ENCODE assay signal across 8 mouse cellular contexts in the genomic region with DNA sequence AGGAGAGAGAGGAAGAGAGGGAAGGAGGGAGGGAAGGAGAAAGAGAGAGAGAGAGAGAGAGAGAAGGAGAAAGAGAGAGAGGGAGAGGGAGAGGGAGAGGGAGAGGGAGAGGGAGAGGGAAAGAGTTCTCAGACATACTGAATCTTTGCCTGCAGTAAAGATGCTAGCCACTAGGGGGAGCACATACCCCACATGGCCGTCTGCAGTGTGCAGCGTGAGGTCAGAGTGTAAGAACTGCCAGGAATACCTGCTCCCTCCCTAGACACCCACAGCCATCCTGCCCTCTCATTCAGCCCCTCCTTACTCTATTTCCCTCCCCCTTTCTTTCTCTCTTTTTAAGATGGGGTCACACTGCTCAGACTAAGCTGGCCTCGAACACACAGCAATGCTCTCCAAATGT. TPM values are rescaled to one million over a fixed set of nuclear protein-coding genes. Genes with fewer than 3 reads are reported as not detected.
A peak's percentile ranks its signal among the peaks of the same experiment; 100 is the strongest.
DNase-seq lines count a peak whose midpoint lies in the region; ATAC-seq and TF ChIP-seq lines count a peak whose summit lies in the region.

No protein-coding gene starts in this region.

- H3K36me3 ChIP-seq in midbrain, embryonic 11.5 days (ENCODE audit: control insufficient read depth, insufficient read depth, low read length), result no peaks in the 10 kb centered on the region

- no peaks in the 10 kb centered on the region for H3K4me1 ChIP-seq in embryonic fibroblast, embryonic 13.5 days (ENCODE audit: control insufficient read depth, insufficient read depth, low read length)
- no peaks in the 10 kb centered on the region for H3K4me1 ChIP-seq in midbrain, embryonic 11.5 days (ENCODE audit: control insufficient read depth, insufficient read depth, low read length)

- H3K4me3 ChIP-seq in left cerebral cortex, adult 2 months, result no peak overlapping the region
- H3K4me3 ChIP-seq in embryonic fibroblast, embryonic 13.5 days (ENCODE audit: insufficient read depth, low read length), result no peak overlapping the region
- no peak overlapping the region for H3K4me3 ChIP-seq in midbrain, embryonic 11.5 days (ENCODE audit: low read depth, low read length)

- no peak overlapping the region for H3K27ac ChIP-seq in left cerebral cortex, adult 2 months
- no peak overlapping the region for H3K27ac ChIP-seq in embryonic fibroblast, embryonic 13.5 days (ENCODE audit: insufficient read depth, low read length)
- no peak overlapping the region for H3K27ac ChIP-seq in midbrain, embryonic 11.5 days (ENCODE audit: low read depth, low read length)

- H3K27me3 ChIP-seq in midbrain, embryonic 11.5 days (ENCODE audit: control insufficient read depth, insufficient read depth, low read length), result no peaks in the 10 kb centered on the region

- no peak for TF ChIP-seq POLR2A in embryonic fibroblast, embryonic 13.5 days (IDR thresholded peaks at IDR 0.05; ENCODE audit: low read depth, low read length)

- no peak overlapping the region for H3K9ac ChIP-seq in midbrain, embryonic 11.5 days (ENCODE audit: low read length)

- TF ChIP-seq CTCF in left cerebral cortex, adult 2 months (IDR thresholded peaks at IDR 0.05), result peak; percentile 66
- TF ChIP-seq CTCF in embryonic fibroblast, embryonic 13.5 days (IDR thresholded peaks at IDR 0.05; ENCODE audit: borderline replicate concordance, insufficient read depth, low read length), result peak; percentile 93

- WGBS in midbrain, embryonic 11.5 days, result 28% methylated on average over 3 of the region's 3 CpGs

- peak; percentile 47 to 64; a peak in 3 of 4 replicates for ATAC-seq in hematopoietic stem cell, adult 5-6 weeks (replicated peaks in 1 of 2; ENCODE audit: insufficient read depth in 1 of 2, low FRiP score in 2 of 2, low TSS enrichment in 1 of 2, low read depth in 1 of 2, poor library complexity in 2 of 2, severe bottlenecking in 2 of 2)
- ATAC-seq in midbrain, embryonic 11.5 days (ENCODE audit: low FRiP score), result peak; percentile 68; the same call in 1 of the 2 replicates

- DNase-seq in left cerebral cortex, adult 2 months (ENCODE audit: extremely low spot score in 1 of 2, low spot score in 2 of 2), result peak; percentile 46 to 59
- no peak for DNase-seq in left cerebral cortex, adult 11 months (ENCODE audit: low spot score)
- DNase-seq in brain, adult 2 months (ENCODE audit: low read depth, low spot score), result peak; percentile 88
- peak; percentile 51 to 72 for DNase-seq in left cerebral cortex, postnatal 10 days (ENCODE audit: extremely low spot score in 1 of 2, low spot score in 2 of 2)
- peak; percentile 96 for DNase-seq in midbrain, embryonic 11.5 days (ENCODE audit: low spot score, missing footprints)
- peak; percentile 56 to 76 for DNase-seq in spleen, postnatal 10 days (ENCODE audit: low spot score in 2 of 2)

- no peaks in the 10 kb centered on the region for H3K9me3 ChIP-seq in midbrain, embryonic 11.5 days (ENCODE audit: control insufficient read depth, low read length)

- intact Hi-C loops in left cerebral cortex, adult 2 months (cut with DNase I), result loop anchor here (5.0 kb wide), 1 partner anchor 191 kb away; no protein-coding TSS in a partner anchor
- intact Hi-C loops in left cerebral cortex, postnatal 10 days (cut with DNase I), result no loop called here

- no peak overlapping the region for H3K4me2 ChIP-seq in midbrain, embryonic 11.5 days

RNA-seq across cellular contexts. Expression of gene Mrfap1, which starts 14.8 kb away (rescaled TPM):
- 100 to 1,000 TPM; 409 to 435 TPM for total RNA-seq in left cerebral cortex, adult 2 months (2021)
- 316 and 394 TPM in 2 replicates for polyA plus RNA-seq in embryonic fibroblast, embryonic 13.5 days (2011; ENCODE audit: insufficient read length, low read depth, missing spikeins)
- 300 and 329 TPM in 2 replicates for total RNA-seq in hematopoietic stem cell, adult 5-6 weeks (2017)
- 100 to 1,000 TPM; 454 to 457 TPM for total RNA-seq in left cerebral cortex, postnatal 10 days (2021)
- 615 and 623 TPM in 2 replicates for polyA plus RNA-seq in midbrain, embryonic 11.5 days (2014; fragmentation: Nextera tagmentation; extraction: Ambion mirVana)

RNA-seq across cellular contexts. Expression of gene Man2b2, which starts 19.0 kb away (rescaled TPM):
- total RNA-seq in left cerebral cortex, adult 2 months (2021), result 10 to 100 TPM; 25.3 to 25.8 TPM
- polyA plus RNA-seq in embryonic fibroblast, embryonic 13.5 days (2011; ENCODE audit: insufficient read length, low read depth, missing spikeins), result 49.5 and 52.8 TPM in 2 replicates
- 12.9 and 13.7 TPM in 2 replicates for total RNA-seq in hematopoietic stem cell, adult 5-6 weeks (2017)
- 10 to 100 TPM; 18.2 to 23.1 TPM for total RNA-seq in left cerebral cortex, postnatal 10 days (2021)
- polyA plus RNA-seq in midbrain, embryonic 11.5 days (2014; fragmentation: Nextera tagmentation; extraction: Ambion mirVana), result 11.9 and 12.4 TPM in 2 replicates

RNA-seq across cellular contexts. Expression of gene Ppp2r2c, which starts 56.9 kb away (rescaled TPM):
- 100 to 1,000 TPM; 448 to 462 TPM for total RNA-seq in left cerebral cortex, adult 2 months (2021)
- 0.65 TPM in 1 of 2 replicates, not detected in the other for polyA plus RNA-seq in embryonic fibroblast, embryonic 13.5 days (2011; ENCODE audit: insufficient read length, low read depth, missing spikeins)
- 3.8 TPM in 1 of 2 replicates, not detected in the other for total RNA-seq in hematopoietic stem cell, adult 5-6 weeks (2017)
- 100 to 1,000 TPM; 380 to 391 TPM for total RNA-seq in left cerebral cortex, postnatal 10 days (2021)
- polyA plus RNA-seq in midbrain, embryonic 11.5 days (2014; fragmentation: Nextera tagmentation; extraction: Ambion mirVana), result 1.2 TPM in 2 replicates

Comparison
In these comparisons a context has a peak if more than half of its experiments do, and no peak if none do; other contexts are left out.
1. RNA of gene Ppp2r2c, which starts 56.9 kb away (total RNA-seq): 448 to 462 TPM in left cerebral cortex, adult 2 months and 380 to 391 TPM in left cerebral cortex, postnatal 10 days; 3.8 TPM in hematopoietic stem cell, adult 5-6 weeks; every median in the first group is over 10 times any median in the second.